Mouse (Mus musculus) T-helper 1 cell (primary cell): Measurements from ENCODE around the gene Eif3a.

ENCODE experiments used
- in situ Hi-C: fragments of 300-600 bp; cut with MboI, MseI; formaldehyde crosslinking; loops from one replicate; pipeline ENCODE4 v1.15.1; 2025; ENCODE audit warnings: high pct_unique_total_duplicates

The Eif3a gene

GRCm38 (mm10) chr19:60758896-60759835 lies 31.3 kb downstream of the Eif3a start:
- in situ Hi-C loops: loop anchor here (10.0 kb wide), 1 partner anchor 534 kb away; the partner anchor contains the start of gene Fam204a

GRCm38 (mm10) chr19:60757099-60757785 lies 33.2 kb downstream of the Eif3a start:
- in situ Hi-C loops: loop anchor here (10.0 kb wide), 1 partner anchor 532 kb away; the partner anchor contains the start of gene Fam204a

DNA sequence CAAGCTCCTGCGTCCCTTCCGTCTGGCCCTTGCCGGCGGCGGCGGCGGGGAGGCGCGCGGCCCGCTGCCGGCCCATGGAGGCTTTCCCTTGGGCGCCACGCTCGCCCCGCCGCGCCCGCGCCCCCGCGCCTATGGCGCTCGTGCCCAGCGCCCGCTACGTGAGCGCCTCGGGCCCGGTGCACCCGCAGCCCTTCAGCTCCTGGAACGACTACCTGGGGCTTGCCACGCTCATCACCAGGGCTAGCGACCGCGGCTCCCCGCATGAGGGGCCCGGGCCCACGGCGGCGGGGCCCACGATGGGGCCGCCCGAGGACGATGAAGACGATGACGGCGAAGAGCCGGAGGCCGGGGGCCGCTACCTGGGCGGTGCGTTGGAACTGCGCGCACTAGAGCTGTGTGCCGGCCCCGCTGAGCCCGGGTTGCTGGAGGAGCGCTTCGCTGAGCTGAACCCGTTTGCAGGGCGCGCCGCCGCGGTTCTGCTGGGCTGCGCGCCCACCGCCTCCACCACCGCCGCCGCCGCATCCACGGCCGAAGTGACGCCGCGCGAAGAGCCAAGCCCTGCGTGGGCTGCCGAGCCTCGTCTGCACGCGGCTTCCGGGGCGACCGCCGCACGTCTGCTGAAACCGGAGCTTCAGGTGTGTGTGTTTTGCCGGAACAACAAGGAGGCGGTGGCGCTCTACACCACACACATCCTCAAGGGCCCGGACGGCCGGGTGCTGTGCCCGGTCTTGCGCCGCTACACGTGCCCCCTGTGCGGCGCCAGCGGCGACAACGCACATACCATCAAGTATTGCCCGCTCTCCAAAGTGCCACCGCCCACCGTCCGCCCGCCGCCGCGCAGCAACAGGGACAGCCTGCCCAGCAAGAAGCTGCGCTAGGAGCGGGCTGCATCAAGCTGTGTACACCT lies 34.0 kb downstream of the Eif3a start:
- in situ Hi-C loops: loop anchor here (10.0 kb wide), 1 partner anchor 532 kb away; the partner anchor contains the start of gene Fam204a

- in situ Hi-C loops: loop anchor here (10.0 kb wide), 1 partner anchor 531 kb away; the partner anchor contains the start of gene Fam204a
These were observed 34.8 kb downstream of the Eif3a start, which contains the start of gene Nanos1 for GRCm38 (mm10) chr19:60755438-60756191. TSS of gene Nanos1 (plus strand) at chr19:60755987.

DNA sequence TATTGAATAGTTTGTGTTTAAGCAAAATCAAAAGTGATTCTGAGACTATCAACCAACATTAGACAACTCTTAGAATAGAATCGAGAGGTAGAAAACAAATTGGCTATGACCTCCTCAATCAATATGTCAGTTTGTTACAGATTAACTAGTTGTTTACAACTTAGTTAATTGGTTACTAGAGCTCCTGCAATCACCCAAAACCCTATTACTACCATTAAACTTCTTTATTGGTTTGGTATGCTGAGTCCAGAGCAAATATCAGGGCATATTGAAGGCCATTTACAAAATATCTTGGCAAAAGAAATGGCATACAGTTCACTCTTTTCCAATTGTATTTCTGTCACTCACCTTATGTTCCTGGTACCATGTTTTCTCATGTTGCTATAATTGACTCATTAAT lies 42.7 kb downstream of the Eif3a start:
- in situ Hi-C loops: no loop called here

GRCm38 (mm10) chr19:60743767-60744547 lies 46.5 kb downstream of the Eif3a start:
- in situ Hi-C loops: no loop called here

DNA sequence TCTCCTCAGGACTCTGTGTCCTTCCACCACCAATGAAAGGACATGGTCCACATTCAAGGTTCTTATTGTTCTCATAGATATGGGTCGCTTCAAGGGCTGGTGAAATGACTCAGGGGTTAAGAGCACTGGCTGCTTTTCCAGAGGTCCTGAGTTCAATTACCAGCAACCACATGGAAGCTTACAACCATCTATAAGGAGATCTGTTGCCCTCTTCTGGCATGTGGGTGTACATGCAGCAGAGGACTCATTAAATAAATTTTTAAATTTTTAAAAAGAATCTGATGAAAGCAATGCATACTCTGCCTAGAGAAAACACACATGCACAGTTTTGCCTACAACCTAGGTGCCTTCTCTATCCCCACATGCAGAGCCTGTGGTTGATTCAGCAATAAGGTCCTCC lies 49.9 kb downstream of the Eif3a start:
- in situ Hi-C loops: no loop called here

DNA sequence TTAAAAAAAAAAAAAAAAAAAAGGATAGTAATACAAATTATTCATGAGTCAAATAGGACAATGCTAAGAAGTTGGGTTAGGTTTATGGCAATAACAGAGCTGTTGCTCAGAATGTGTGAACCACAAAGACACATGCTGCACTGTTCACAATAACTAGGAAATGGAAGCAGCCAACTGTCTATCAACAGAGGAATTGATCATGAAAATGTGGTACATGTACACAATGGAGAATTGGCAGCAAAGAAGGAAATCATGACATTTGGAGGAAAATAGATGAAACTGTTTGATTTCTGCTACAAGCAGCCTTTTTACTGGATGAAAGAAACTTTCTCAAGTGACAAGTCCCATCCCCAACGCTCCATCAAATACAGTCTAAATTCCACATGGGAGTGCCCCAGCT lies 58.5 kb downstream of the Eif3a start:
- in situ Hi-C loops: no loop called here

- in situ Hi-C loops: no loop called here
These were observed 59.2 kb downstream of the Eif3a start for GRCm38 (mm10) chr19:60731299-60731698.

DNA sequence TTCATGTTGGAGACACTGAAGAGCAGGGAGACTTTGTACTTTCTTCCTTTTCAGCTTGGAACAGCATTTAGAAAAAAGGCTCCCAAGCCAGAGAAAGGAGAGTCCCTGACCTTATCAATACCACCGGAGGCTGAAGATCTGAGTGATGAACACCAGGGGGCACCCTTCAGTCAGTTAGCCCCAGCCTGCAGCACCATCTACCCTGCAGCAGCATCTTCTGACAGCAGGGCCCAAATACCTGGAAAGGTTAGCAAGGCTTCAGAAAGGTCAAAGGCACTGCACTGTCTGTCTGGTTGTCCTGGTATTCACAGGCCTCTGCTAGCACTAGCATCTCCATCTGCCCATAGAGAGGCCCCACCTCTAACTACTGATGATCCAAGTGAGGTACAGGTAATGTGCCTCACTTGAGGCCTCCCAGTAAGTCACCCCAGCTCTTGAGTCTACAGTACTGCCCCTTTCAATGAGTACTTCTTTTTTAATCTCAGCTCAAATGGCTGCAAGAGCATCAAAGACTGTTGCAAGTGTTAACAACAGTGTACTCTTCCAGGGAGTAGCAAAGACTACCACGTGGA lies 60.1 kb downstream of the Eif3a start:
- in situ Hi-C loops: no loop called here

GRCm38 (mm10) chr19:60716381-60716780 lies 74.1 kb downstream of the Eif3a start:
- in situ Hi-C loops: no loop called here

DNA sequence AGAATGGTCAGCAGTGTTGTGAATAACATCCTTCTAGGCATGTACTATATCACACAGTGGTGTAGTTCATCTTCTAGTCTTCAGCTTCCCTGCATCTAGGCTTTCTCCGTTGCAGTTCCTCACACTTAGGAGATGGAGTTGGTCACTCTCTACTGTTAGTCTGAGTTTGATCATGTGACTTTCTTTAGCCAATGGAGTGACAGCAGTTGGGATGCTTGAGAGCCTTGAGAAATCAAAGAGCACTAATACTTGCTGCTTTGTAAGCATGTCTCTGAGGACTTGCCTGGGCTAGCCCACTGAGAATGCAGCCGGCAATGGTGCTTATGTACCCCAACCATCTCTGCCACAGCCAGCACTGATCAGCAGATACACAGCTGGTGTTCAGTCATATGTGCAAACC lies 77.9 kb downstream of the Eif3a start:
- in situ Hi-C loops: no loop called here
